Mouse (Mus musculus): ENCODE measurements around the gene Notch2. TPM values are rescaled to one million over a fixed set of nuclear protein-coding genes. Genes with fewer than 3 reads are reported as not detected.

Notch2 gene
- polyA plus RNA-seq, 1 experiment = 22.9 TPM

DNA sequence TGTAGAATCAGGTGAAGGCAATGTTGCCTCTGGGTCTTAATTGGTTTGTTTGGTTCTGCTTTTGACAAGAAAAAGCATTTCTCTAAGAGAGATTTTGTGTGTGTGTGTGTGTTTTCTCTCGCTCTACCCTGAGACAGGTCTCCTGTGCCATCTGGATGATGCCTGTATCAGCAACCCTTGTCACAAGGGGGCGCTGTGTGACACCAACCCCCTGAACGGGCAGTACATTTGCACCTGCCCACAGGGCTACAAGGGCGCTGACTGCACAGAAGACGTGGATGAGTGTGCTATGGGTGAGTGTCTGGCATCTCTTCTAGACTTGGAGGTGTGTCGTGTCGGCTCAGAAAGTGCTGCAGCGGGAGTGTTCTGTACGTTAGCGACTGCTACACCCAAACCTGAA, 86.0 kb downstream of the Notch2 start:
- Histone ChIP-seq H3K4me1 (ENCODE audit: control insufficient read depth, insufficient read depth, low read length) (no peaks in the 10 kb centered on the region), H3K4me3 (replicated peaks; ENCODE audit: control insufficient read depth, low read depth, low read length) (no peak overlapping the region), H3K27ac (ENCODE audit: control insufficient read depth, insufficient read depth, low read depth, low read length, poor library complexity) (no peak overlapping the region)
- TF ChIP-seq CTCF (IDR thresholded peaks at IDR 0.05; ENCODE audit: control insufficient read depth, insufficient read depth, low read length) (peak; percentile 80), POLR2A (IDR thresholded peaks at IDR 0.05; ENCODE audit: borderline replicate concordance, control insufficient read depth, low read depth, low read length) (no peak)
- 81% methylated on average over 10 of the region's 10 CpGs for WGBS

DNA sequence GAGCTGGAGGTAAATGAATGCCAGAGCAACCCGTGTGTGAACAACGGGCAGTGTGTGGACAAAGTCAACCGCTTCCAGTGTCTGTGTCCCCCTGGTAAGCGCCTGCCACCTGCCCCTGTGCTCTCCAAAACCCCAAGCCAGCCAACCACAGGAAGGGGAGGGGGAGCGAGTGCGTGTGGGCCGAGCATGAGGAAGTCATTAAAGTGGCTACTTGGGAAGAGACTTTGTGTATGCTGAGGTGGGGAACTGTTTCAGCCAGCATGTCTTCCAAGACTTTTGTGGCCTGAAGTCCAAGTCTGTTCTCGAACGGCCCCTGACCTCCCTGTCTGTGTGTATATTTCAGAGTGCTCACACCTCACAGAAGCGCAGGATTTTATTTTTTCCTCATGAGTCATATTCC, 88.2 kb downstream of the Notch2 start:
- TF ChIP-seq POLR2A (IDR thresholded peaks at IDR 0.05; ENCODE audit: borderline replicate concordance, control insufficient read depth, low read depth, low read length) (no peak), CTCF (IDR thresholded peaks at IDR 0.05; ENCODE audit: control insufficient read depth, insufficient read depth, low read length) (no peak; the same call in 1 of the 2 replicates)
- Histone ChIP-seq H3K27ac (ENCODE audit: control insufficient read depth, insufficient read depth, low read depth, low read length, poor library complexity) (no peak overlapping the region), H3K4me1 (ENCODE audit: control insufficient read depth, insufficient read depth, low read length) (no peaks in the 10 kb centered on the region), H3K4me3 (replicated peaks; ENCODE audit: control insufficient read depth, low read depth, low read length) (no peak overlapping the region)
- WGBS = 23% methylated on average over 10 of the region's 10 CpGs

DNA sequence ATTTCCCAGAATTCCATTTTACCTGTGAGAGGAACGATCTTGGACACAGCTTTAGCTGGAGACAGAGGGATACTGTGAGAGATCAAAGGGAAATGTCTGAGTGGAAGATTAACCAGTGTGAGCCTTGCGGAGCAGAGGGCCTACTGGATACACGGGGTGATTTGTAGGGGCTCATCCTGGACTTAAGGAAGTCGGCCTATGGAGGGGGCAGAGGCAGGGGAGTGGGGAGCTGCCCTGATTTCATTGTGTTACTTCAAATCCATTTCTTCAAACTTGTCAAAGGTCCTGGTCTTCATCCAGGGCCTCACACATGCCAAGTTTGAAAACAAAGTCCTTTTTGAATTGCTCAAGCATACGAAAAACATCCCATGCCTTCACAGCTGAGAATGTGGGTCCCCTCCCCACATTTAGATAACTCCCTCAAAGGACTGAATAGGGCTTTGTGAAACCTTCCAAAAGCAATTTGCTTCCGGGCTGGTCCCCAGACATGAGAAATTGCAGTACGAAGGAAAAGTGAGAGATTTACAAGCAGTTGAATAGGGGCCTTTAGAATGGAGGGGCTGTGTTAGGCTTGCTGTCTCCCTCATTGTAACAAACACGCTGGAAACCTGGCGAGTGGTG, 91.6 kb downstream of the Notch2 start:
- no peak overlapping the region for H3K27ac ChIP-seq (ENCODE audit: control insufficient read depth, insufficient read depth, low read depth, low read length, poor library complexity)
- no peak for TF ChIP-seq CTCF (IDR thresholded peaks at IDR 0.05; ENCODE audit: control insufficient read depth, insufficient read depth, low read length)
- TF ChIP-seq POLR2A (IDR thresholded peaks at IDR 0.05; ENCODE audit: borderline replicate concordance, control insufficient read depth, low read depth, low read length) = no peak
- WGBS = 86% methylated on average over 9 of the region's 9 CpGs
- H3K4me3 ChIP-seq (replicated peaks; ENCODE audit: control insufficient read depth, low read depth, low read length) = no peak overlapping the region
- H3K4me1 ChIP-seq (ENCODE audit: control insufficient read depth, insufficient read depth, low read length) = no peaks in the 10 kb centered on the region

DNA sequence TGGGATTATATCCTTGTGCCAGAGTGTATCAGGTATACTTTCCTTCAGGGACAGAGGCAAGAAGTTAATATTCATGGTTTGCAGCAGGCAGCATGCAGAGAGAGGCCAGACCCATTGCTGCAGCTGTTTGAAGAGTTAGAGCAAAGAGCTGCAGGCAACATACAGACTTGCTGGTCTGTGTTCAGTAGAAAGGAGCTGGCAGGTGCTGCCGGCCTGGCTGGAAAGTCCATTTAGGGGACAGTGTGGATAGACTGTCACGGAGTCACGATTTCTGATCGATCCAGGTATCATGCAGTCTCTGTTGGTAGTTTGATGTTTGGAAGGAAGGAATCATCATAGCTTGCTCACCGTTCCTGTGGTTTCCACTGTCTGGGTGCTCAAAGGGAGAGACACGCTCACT, 92.2 kb downstream of the Notch2 start:
- Histone ChIP-seq H3K27ac (ENCODE audit: control insufficient read depth, insufficient read depth, low read depth, low read length, poor library complexity) (no peak overlapping the region), H3K4me1 (ENCODE audit: control insufficient read depth, insufficient read depth, low read length) (no peaks in the 10 kb centered on the region), H3K4me3 (replicated peaks; ENCODE audit: control insufficient read depth, low read depth, low read length) (no peak overlapping the region)
- TF ChIP-seq POLR2A (IDR thresholded peaks at IDR 0.05; ENCODE audit: borderline replicate concordance, control insufficient read depth, low read depth, low read length) (no peak), CTCF (IDR thresholded peaks at IDR 0.05; ENCODE audit: control insufficient read depth, insufficient read depth, low read length) (no peak)
- WGBS = 90% methylated on average over 6 of the region's 6 CpGs

DNA sequence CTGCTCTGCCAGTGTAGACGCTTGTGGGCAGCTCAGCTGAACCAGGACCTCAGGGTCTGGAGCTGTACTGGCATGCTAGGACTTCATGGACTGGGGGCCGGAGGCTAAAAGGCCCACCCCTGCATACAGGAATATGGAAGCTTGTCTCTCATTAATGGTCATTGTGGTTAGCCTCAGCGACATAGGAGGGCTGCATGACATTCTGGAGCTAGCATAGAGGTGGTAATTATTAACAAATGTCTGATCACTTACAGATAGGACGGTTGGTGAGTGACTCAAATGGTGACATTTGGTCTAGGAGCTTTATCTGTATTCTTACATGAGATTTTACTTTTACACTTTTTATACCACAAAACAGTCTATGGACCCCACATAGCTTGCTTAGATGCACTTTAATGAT, 92.8 kb downstream of the Notch2 start:
- Histone ChIP-seq H3K4me3 (replicated peaks; ENCODE audit: control insufficient read depth, low read depth, low read length) (no peak overlapping the region), H3K4me1 (ENCODE audit: control insufficient read depth, insufficient read depth, low read length) (no peaks in the 10 kb centered on the region; the same call in 1 of the 2 replicates), H3K27ac (ENCODE audit: control insufficient read depth, insufficient read depth, low read depth, low read length, poor library complexity) (no peak overlapping the region)
- TF ChIP-seq CTCF (IDR thresholded peaks at IDR 0.05; ENCODE audit: control insufficient read depth, insufficient read depth, low read length) = no peak
- TF ChIP-seq POLR2A (IDR thresholded peaks at IDR 0.05; ENCODE audit: borderline replicate concordance, control insufficient read depth, low read depth, low read length) = no peak
- 89% methylated on average over 4 of the region's 4 CpGs for WGBS

DNA sequence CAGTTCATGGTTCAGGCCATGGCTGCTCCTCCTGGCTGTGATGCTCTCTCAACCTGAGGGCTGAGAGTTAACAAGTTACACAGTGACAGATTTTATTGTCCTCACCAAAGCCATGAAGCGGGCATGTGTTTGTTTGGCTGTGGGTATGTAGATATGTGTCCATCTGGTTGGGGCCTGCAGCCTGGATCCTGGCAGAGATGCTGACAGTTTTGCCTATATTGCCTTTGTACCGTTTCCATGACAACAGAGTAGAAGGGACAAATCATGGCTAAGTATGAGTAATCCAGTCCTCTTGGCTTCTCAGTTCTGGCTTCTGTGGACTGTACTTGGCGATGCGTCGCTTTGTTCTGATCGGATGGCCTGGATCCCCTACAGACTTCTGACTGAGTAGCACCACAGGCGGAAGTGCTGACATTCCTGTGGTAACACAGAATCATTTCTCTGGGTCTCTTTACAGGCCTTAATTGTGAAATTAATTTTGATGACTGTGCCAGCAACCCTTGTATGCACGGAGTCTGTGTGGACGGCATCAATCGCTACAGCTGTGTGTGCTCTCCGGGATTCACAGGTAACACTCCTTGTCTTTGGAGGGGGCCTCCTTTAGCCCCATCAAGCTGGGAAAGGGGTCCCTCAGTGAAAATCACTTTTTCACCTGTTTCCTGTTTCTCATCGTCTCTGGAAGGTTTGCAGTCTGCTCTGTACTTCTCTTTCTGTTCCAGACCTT, 93.4 kb downstream of the Notch2 start:
- TF ChIP-seq POLR2A (IDR thresholded peaks at IDR 0.05; ENCODE audit: borderline replicate concordance, control insufficient read depth, low read depth, low read length) (no peak), CTCF (IDR thresholded peaks at IDR 0.05; ENCODE audit: control insufficient read depth, insufficient read depth, low read length) (no peak)
- Histone ChIP-seq H3K4me1 (ENCODE audit: control insufficient read depth, insufficient read depth, low read length) (no peaks in the 10 kb centered on the region; the same call in 1 of the 2 replicates), H3K4me3 (replicated peaks; ENCODE audit: control insufficient read depth, low read depth, low read length) (no peak overlapping the region), H3K27ac (ENCODE audit: control insufficient read depth, insufficient read depth, low read depth, low read length, poor library complexity) (no peak overlapping the region)
- WGBS = 90% methylated on average over 12 of the region's 12 CpGs

DNA sequence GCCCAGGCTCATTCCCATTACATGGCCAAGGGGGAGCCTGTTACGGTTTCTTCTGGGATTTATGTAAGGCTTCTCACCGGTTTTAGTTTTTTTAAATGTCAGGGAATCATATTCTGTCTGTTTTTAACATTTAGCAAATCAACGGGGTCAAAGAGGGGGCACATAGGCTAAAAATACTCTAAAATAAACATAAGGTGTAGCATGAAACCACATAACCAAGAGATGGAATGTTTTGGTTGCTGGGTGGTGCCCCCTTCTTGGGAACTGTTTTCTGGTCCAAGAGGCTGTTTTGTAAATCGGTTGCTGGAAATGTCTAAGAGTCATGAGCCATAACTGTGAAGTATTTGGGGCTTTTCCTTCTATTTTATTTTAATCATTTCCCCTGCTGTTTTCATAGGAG, 95.1 kb downstream of the Notch2 start:
- WGBS = 90% methylated on average over 4 of the region's 4 CpGs
- TF ChIP-seq POLR2A (IDR thresholded peaks at IDR 0.05; ENCODE audit: borderline replicate concordance, control insufficient read depth, low read depth, low read length) (no peak), CTCF (IDR thresholded peaks at IDR 0.05; ENCODE audit: control insufficient read depth, insufficient read depth, low read length) (no peak)
- Histone ChIP-seq H3K4me1 (ENCODE audit: control insufficient read depth, insufficient read depth, low read length) (no peaks in the 10 kb centered on the region; the same call in 1 of the 2 replicates), H3K27ac (ENCODE audit: control insufficient read depth, insufficient read depth, low read depth, low read length, poor library complexity) (no peak overlapping the region), H3K4me3 (replicated peaks; ENCODE audit: control insufficient read depth, low read depth, low read length) (no peak overlapping the region)

DNA sequence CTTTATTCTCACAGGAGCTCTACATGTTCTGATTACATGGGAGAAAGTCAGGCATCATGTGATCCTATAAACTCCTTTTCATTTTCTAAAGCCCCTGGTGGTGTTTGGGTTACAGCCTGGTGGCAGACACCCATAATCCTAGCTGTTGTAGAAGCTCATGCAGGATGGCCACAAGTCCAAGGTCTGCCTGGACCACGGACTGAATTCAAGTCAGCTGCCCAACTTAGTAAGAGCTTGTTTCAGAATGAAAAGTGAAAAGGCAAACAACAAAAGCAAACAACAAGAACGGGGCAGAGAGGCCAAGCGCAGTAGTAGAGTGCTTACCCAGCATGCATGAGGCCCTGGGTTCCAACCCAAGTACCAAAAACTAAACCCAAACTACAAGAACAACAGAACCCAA, 95.5 kb downstream of the Notch2 start:
- Histone ChIP-seq H3K4me3 (replicated peaks; ENCODE audit: control insufficient read depth, low read depth, low read length) (no peak overlapping the region), H3K4me1 (ENCODE audit: control insufficient read depth, insufficient read depth, low read length) (no peaks in the 10 kb centered on the region; the same call in 1 of the 2 replicates), H3K27ac (ENCODE audit: control insufficient read depth, insufficient read depth, low read depth, low read length, poor library complexity) (no peak overlapping the region)
- TF ChIP-seq POLR2A (IDR thresholded peaks at IDR 0.05; ENCODE audit: borderline replicate concordance, control insufficient read depth, low read depth, low read length) = no peak
- 91% methylated on average over 3 of the region's 3 CpGs for WGBS

All from bone marrow, adult 2 months (tissue).